Mouse (Mus musculus) hindbrain, embryonic 11.5 days (tissue): Measurements from ENCODE around the gene Olfr1447. TPM values are rescaled to one million over a fixed set of nuclear protein-coding genes. Genes with fewer than 3 reads are reported as not detected.

Experiments used
- ATAC-seq: fragments of 200-750 bp; cut with Nextera tagmentation; 2 replicates; pipeline ENCODE4 v1.8.0; 2017; ENCODE audit warnings: mild to moderate bottlenecking, moderate TSS enrichment, moderate library complexity; ENCODE audit not compliant: low FRiP score
- DNase-seq: peaks from one replicate; pipeline ENCODE4 v3.0.0-alpha.2; 2015; ENCODE audit warnings: low spot score
- H3K27ac ChIP-seq: fragments of 300-500 bp; sonication (generic); 2 replicates; pipeline ENCODE4 v1.5.1; 2014; ENCODE audit warnings: mild to moderate bottlenecking, low read depth, low read length
- H3K27me3 ChIP-seq: fragments of 300-500 bp; sonication (generic); 2 replicates; pipeline ENCODE4 v1.6.1; 2014; ENCODE audit warnings: mild to moderate bottlenecking, low read length, moderate library complexity, mixed read lengths; ENCODE audit not compliant: control insufficient read depth, insufficient read depth
- H3K36me3 ChIP-seq: fragments of 300-500 bp; sonication (generic); 2 replicates; pipeline ENCODE4 v1.6.1; 2014; ENCODE audit warnings: mild to moderate bottlenecking, low read length, moderate library complexity, mixed read lengths; ENCODE audit not compliant: control insufficient read depth, insufficient read depth
- H3K4me1 ChIP-seq: fragments of 300-500 bp; sonication (generic); replicated peaks from 2 replicates; pipeline ENCODE4 v1.6.1; 2014; ENCODE audit warnings: low read length, mixed read lengths; ENCODE audit not compliant: control insufficient read depth, insufficient read depth
- H3K4me2 ChIP-seq: fragments of 300-500 bp; sonication (generic); replicated peaks from 2 replicates; pipeline ENCODE4 v1.6.1; 2014; ENCODE audit warnings: mild to moderate bottlenecking, low read depth, low read length
- H3K4me3 ChIP-seq: fragments of 300-500 bp; sonication (generic); 2 replicates; pipeline ENCODE4 v1.5.1; 2014; ENCODE audit warnings: low read depth, low read length
- H3K9ac ChIP-seq: fragments of 300-500 bp; sonication (generic); 2 replicates; pipeline ENCODE4 v1.6.1; 2014; ENCODE audit warnings: low read depth, low read length
- H3K9me3 ChIP-seq: fragments of 300-500 bp; sonication (generic); 2 replicates; pipeline ENCODE4 v1.6.1; 2016; ENCODE audit warnings: low read length; ENCODE audit not compliant: control insufficient read depth
- WGBS: fragments of 180-500 bp; shearing (Covaris S2); extraction: QIAGEN DNeasy Blood & Tissue Kit; methylation state at CpG from one replicate; pipeline ENCODE4 v1.1.7; 2014; 5-methylcytosine and 5-hydroxymethylcytosine counted together
- polyA plus RNA-seq: library from polyadenylated mRNA; unstranded; fragments of >200 nt; fragmentation: Nextera tagmentation; extraction: Ambion mirVana; gene quantifications from 2 replicates; pipeline ENCODE4 v1.2.1, GENCODE M21; 2014

The Olfr1447 gene
- polyA plus RNA-seq, result not detected in 2 replicates

- Histone ChIP-seq H3K4me2 (no peak within 1 kb of the TSS), H3K27ac (no peak within 1 kb of the TSS), H3K36me3 (no peaks in the 10 kb centered on the region), H3K4me1 (no peaks in the 10 kb centered on the region), H3K27me3 (no peaks in the 10 kb centered on the region), H3K4me3 (no peak within 1 kb of the TSS), H3K9ac (no peak within 1 kb of the TSS), H3K9me3 (no peaks in the 10 kb centered on the region)
- DNase-seq (no peak), ATAC-seq (no peak)
- WGBS, result 86% methylated on average over 1 of the region's 1 CpGs
Observed at GRCm38 (mm10) chr19:12903643-12904042, at the start of gene Olfr1447. Gene Olfr1447 (minus strand): TSS chr19:12903743.

DNA sequence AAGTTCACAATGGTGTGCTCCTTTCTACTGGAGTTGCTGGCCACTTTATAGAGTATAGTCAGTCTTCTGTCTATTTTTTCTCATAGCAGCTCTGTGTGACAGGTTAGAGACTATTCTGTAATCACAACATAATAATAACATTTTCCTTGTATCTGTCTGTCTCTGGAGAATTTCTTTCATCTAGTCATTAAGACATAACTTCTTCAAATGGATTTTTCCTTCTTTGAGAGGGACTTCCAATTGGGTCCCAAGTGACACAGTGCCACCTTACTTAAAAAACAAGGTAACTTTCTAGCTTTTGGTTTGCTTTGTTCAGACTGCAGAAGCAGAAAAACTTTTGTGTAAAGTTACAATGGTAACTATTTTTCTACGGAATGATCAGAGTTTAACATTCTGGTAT lies 46.4 kb upstream of the Olfr1447 start, which contains the start of gene Olfr1450:
Gene Olfr1450 (plus strand): TSS at position 301 of the 400 bp plus-strand sequence.
- H3K27me3 ChIP-seq, result no peaks in the 10 kb centered on the region

GRCm38 (mm10) chr19:12930540-12930939 lies 27.0 kb upstream of the Olfr1447 start, which contains the start of gene Olfr1449:
Gene Olfr1449 (plus strand): TSS chr19:12930840.
- no peak for ATAC-seq
- no peak within 1 kb of the TSS for H3K4me3 ChIP-seq
- H3K4me1 ChIP-seq, result no peaks in the 10 kb centered on the region
- no peaks in the 10 kb centered on the region for H3K27me3 ChIP-seq
- no peak within 1 kb of the TSS for H3K27ac ChIP-seq
- no peak within 1 kb of the TSS for H3K9ac ChIP-seq
- no peaks in the 10 kb centered on the region for H3K36me3 ChIP-seq
- no peak within 1 kb of the TSS for H3K4me2 ChIP-seq
- no peak for DNase-seq
- H3K9me3 ChIP-seq, result no peaks in the 10 kb centered on the region

More for the DNA sequence above, 46.4 kb upstream of the Olfr1447 start, which contains the start of gene Olfr1450:
- 94% methylated on average over 1 of the region's 1 CpGs for WGBS
- H3K4me3 ChIP-seq, result no peak within 1 kb of the TSS
- H3K4me2 ChIP-seq, result no peak within 1 kb of the TSS
- no peak within 1 kb of the TSS for H3K9ac ChIP-seq
- DNase-seq (no peak), ATAC-seq (no peak)
- no peaks in the 10 kb centered on the region for H3K4me1 ChIP-seq
- H3K27ac ChIP-seq, result no peak within 1 kb of the TSS
- H3K9me3 ChIP-seq, result peaks cover 4% of the 10 kb centered on the region; the same call in 1 of the 2 replicates
- no peaks in the 10 kb centered on the region for H3K36me3 ChIP-seq

DNA sequence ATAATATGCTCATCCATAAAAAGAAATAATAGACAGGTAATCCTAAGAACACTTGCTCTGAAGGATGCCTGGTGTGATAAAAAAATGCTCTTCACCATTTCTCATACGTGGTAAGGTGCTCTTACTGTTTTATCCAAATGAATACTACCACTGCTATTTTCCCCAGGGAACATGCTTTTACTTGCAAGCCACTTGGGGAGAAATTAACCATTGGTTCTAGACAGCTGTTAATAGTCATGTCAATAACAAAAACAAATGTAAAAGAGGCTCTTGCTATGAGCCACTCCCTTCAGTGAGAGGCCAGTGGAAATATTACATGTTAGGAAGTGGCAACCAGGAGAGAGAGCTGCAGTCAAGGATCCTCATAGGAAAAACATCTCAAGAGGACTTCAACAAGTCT lies 20.8 kb upstream of the Olfr1447 start, which contains the start of gene Olfr1448:
Gene Olfr1448 (minus strand): TSS at position 101 of the 400 bp plus-strand sequence.
- no peak within 1 kb of the TSS for H3K4me2 ChIP-seq
- H3K27ac ChIP-seq, result no peak within 1 kb of the TSS
- no peak within 1 kb of the TSS for H3K9ac ChIP-seq
- no peaks in the 10 kb centered on the region for H3K27me3 ChIP-seq
- H3K36me3 ChIP-seq, result no peaks in the 10 kb centered on the region
- ATAC-seq (no peak), DNase-seq (no peak)
- no peaks in the 10 kb centered on the region; the same call in 1 of the 2 replicates for H3K9me3 ChIP-seq
- H3K4me1 ChIP-seq, result no peaks in the 10 kb centered on the region
- WGBS, result 77% methylated on average over 1 of the region's 1 CpGs
- H3K4me3 ChIP-seq, result no peak within 1 kb of the TSS

DNA sequence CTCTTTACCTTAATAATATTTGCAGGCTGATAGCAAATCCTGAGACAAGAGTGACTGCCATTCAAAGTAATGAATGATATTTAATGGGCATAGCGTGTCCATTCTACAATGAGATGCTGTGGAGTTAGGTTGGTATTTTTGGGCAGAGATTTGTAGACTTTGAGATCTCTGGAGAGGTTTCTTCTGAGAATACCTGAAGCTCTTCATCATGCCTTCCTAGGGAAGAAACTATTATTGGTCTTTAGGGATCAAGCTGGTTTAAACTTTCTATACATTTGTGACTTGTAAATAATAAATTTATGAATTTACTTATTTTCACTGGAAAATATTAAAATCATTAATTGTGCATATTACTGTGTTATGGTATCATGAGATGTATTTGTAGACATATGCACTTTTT lies 10.1 kb downstream of the Olfr1447 start, which contains the start of gene Olfr1446:
Gene Olfr1446 (minus strand): TSS at position 101 of the 400 bp plus-strand sequence.
- no peak within 1 kb of the TSS for H3K4me3 ChIP-seq
- H3K36me3 ChIP-seq, result no peaks in the 10 kb centered on the region
- H3K9ac ChIP-seq, result no peak within 1 kb of the TSS
- ATAC-seq (no peak), DNase-seq (no peak)
- WGBS, result 86% methylated on average over 1 of the region's 1 CpGs
- no peak within 1 kb of the TSS for H3K27ac ChIP-seq
- H3K4me1 ChIP-seq, result no peaks in the 10 kb centered on the region
- H3K4me2 ChIP-seq, result no peak within 1 kb of the TSS
- H3K27me3 ChIP-seq, result no peaks in the 10 kb centered on the region
- H3K9me3 ChIP-seq, result no peaks in the 10 kb centered on the region

DNA sequence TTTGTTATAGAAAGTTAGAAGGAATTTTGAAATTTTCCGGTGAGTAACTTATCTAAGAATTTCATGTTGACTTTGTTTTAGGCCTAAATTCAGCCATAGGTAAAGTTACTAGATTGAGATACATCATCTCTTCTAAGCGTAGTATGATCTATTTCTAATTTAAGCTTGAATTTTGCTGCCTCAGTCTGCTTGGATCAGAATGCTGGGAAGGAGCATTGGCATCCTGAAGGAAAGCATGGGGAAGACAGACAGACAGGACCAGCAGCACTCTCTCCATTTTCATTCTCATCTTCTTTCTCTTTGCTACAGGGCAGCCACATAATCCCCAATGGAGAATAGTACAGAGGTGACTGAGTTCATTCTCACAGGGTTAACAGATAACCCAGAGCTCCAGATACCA lies 20.0 kb downstream of the Olfr1447 start, which contains the start of gene Olfr1445:
Gene Olfr1445 (plus strand): TSS at position 301 of the 400 bp plus-strand sequence.
- H3K9me3 ChIP-seq, result no peaks in the 10 kb centered on the region
- H3K4me2 ChIP-seq, result no peak within 1 kb of the TSS
- H3K4me3 ChIP-seq, result no peak within 1 kb of the TSS
- no peak within 1 kb of the TSS for H3K27ac ChIP-seq
- WGBS, result 86% methylated on average over 2 of the region's 2 CpGs
- H3K9ac ChIP-seq, result no peak within 1 kb of the TSS
- no peaks in the 10 kb centered on the region for H3K4me1 ChIP-seq
- H3K27me3 ChIP-seq, result no peaks in the 10 kb centered on the region
- ATAC-seq (no peak), DNase-seq (no peak)
- no peaks in the 10 kb centered on the region for H3K36me3 ChIP-seq

GRCm38 (mm10) chr19:12856983-12857382 lies 46.6 kb downstream of the Olfr1447 start, which contains the start of gene Olfr1444:
Gene Olfr1444 (plus strand): TSS chr19:12857283.
- H3K4me1 ChIP-seq, result no peaks in the 10 kb centered on the region
- H3K27me3 ChIP-seq, result no peaks in the 10 kb centered on the region
- no peaks in the 10 kb centered on the region for H3K36me3 ChIP-seq
- ATAC-seq (no peak), DNase-seq (no peak)
- H3K4me2 ChIP-seq, result no peak within 1 kb of the TSS
- no peak within 1 kb of the TSS for H3K9ac ChIP-seq
- H3K9me3 ChIP-seq, result no peaks in the 10 kb centered on the region
- no peak within 1 kb of the TSS for H3K27ac ChIP-seq
- 67% methylated on average over 1 of the region's 1 CpGs for WGBS
- H3K4me3 ChIP-seq, result no peak within 1 kb of the TSS

Other genes with a start within 250 kb of the Olfr1447 start
- not detected in 2 replicates for gene Olfr1442, start 233.3 kb downstream of the Olfr1447 start, polyA plus RNA-seq
- not detected in 2 replicates for gene Olfr1443, start 225.6 kb downstream of the Olfr1447 start, polyA plus RNA-seq
- not detected in 2 replicates for gene Keg1, start 208.0 kb downstream of the Olfr1447 start, polyA plus RNA-seq
- 1.1 and 1.2 TPM in 2 replicates for gene Cntf, start 138.1 kb downstream of the Olfr1447 start, polyA plus RNA-seq
- gene Zfp91, start 107.6 kb downstream of the Olfr1447 start, polyA plus RNA-seq, result 12.2 and 15.8 TPM in 2 replicates
- 1.4 TPM in 2 replicates for gene Lpxn, start 107.5 kb downstream of the Olfr1447 start, polyA plus RNA-seq
- not detected in 2 replicates for gene Gm5244, start 57.1 kb downstream of the Olfr1447 start, polyA plus RNA-seq
- gene Olfr1444, start 46.5 kb downstream of the Olfr1447 start, polyA plus RNA-seq, result not detected in 2 replicates
- not detected in 2 replicates for gene Olfr1445, start 19.9 kb downstream of the Olfr1447 start, polyA plus RNA-seq
- not detected in 2 replicates for gene Olfr1446, start 10.2 kb downstream of the Olfr1447 start, polyA plus RNA-seq
- gene Olfr1448, start 20.7 kb upstream of the Olfr1447 start, polyA plus RNA-seq, result not detected in 2 replicates
- gene Olfr1449, start 27.1 kb upstream of the Olfr1447 start, polyA plus RNA-seq, result not detected in 2 replicates
- not detected in 2 replicates for gene Olfr1450, start 46.5 kb upstream of the Olfr1447 start, polyA plus RNA-seq
- gene Olfr1451, start 91.3 kb upstream of the Olfr1447 start, polyA plus RNA-seq, result not detected in 2 replicates
- gene Olfr1453, start 124.6 kb upstream of the Olfr1447 start, polyA plus RNA-seq, result not detected in 2 replicates
- gene Olfr1454, start 156.9 kb upstream of the Olfr1447 start, polyA plus RNA-seq, result not detected in 2 replicates
- gene Olfr1457, start 194.1 kb upstream of the Olfr1447 start, polyA plus RNA-seq, result not detected in 2 replicates
- gene Olfr1458, start 203.0 kb upstream of the Olfr1447 start, polyA plus RNA-seq, result not detected in 2 replicates
- 0.02 TPM in 1 of 2 replicates, not detected in the other for gene Olfr1459, start 245.8 kb upstream of the Olfr1447 start, polyA plus RNA-seq